Mouse (Mus musculus) neural tube, embryonic 11.5 days (tissue): Measurements from ENCODE around the gene Urm1. TPM values are rescaled to one million over a fixed set of nuclear protein-coding genes. Genes with fewer than 3 reads are reported as not detected.

Experiments
- ATAC-seq: fragments of 200-750 bp; cut with Nextera tagmentation; 2 replicates; pipeline ENCODE4 v1.8.0; 2017; ENCODE audit warnings: moderate number of reproducible peaks, mild to moderate bottlenecking, moderate TSS enrichment, moderate library complexity; ENCODE audit not compliant: insufficient read depth, low FRiP score, low TSS enrichment
- DNase-seq: peaks from one replicate; pipeline ENCODE4 v3.0.0-alpha.2; 2015; ENCODE audit warnings: low spot score
- H3K27ac ChIP-seq: fragments of 300-500 bp; sonication (generic); 2 replicates; pipeline ENCODE4 v1.5.1; 2014; ENCODE audit warnings: low read depth, mild to moderate bottlenecking, low read length
- H3K27me3 ChIP-seq: fragments of 300-500 bp; sonication (generic); 2 replicates; pipeline ENCODE4 v1.6.1; 2014; ENCODE audit warnings: mild to moderate bottlenecking, low read length, mixed read lengths; ENCODE audit not compliant: control insufficient read depth, insufficient read depth
- H3K36me3 ChIP-seq: fragments of 300-500 bp; sonication (generic); 2 replicates; pipeline ENCODE4 v1.6.1; 2014; ENCODE audit warnings: mild to moderate bottlenecking, low read length, moderate library complexity, mixed read lengths; ENCODE audit not compliant: control insufficient read depth, insufficient read depth
- H3K4me1 ChIP-seq: fragments of 300-500 bp; sonication (generic); 2 replicates; pipeline ENCODE4 v1.6.1; 2014; ENCODE audit warnings: low read length, mixed read lengths; ENCODE audit not compliant: control insufficient read depth, insufficient read depth
- H3K4me2 ChIP-seq: fragments of 300-500 bp; sonication (generic); 2 replicates; pipeline ENCODE4 v1.6.1; 2014; ENCODE audit warnings: low read depth, mild to moderate bottlenecking, moderate library complexity
- H3K4me3 ChIP-seq: fragments of 300-500 bp; sonication (generic); 2 replicates; pipeline ENCODE4 v1.5.1; 2014; ENCODE audit warnings: low read depth, low read length
- H3K9ac ChIP-seq: fragments of 300-500 bp; sonication (generic); 2 replicates; pipeline ENCODE4 v1.6.1; 2014; ENCODE audit warnings: mild to moderate bottlenecking, low read length
- H3K9me3 ChIP-seq: fragments of 300-500 bp; sonication (generic); 2 replicates; pipeline ENCODE4 v1.6.1; 2016; ENCODE audit warnings: low read length; ENCODE audit not compliant: control insufficient read depth
- WGBS: fragments of 180-500 bp; shearing (Covaris S2); extraction: QIAGEN DNeasy Blood & Tissue Kit; methylation state at CpG from one replicate; pipeline ENCODE4 v1.1.7; 2014; 5-methylcytosine and 5-hydroxymethylcytosine counted together
- polyA plus RNA-seq: library from polyadenylated mRNA; unstranded; fragments of >200 nt; fragmentation: Nextera tagmentation; extraction: Ambion mirVana; gene quantifications from 2 replicates; pipeline ENCODE4 v1.2.1, GENCODE M21; 2014

Gene Urm1
- polyA plus RNA-seq, 1 experiment from 2014 or later, result 23.9 TPM

GRCm38 (mm10) chr2:29787937-29788681, 31.8 kb upstream of the Urm1 start, which contains the start of gene Trub2:
Trub2 (minus strand) TSS chr2:29788502.
- peaks cover 12% of the 10 kb centered on the region for H3K36me3 ChIP-seq
- peak; percentile 83 for DNase-seq
- no peak within 1 kb of the TSS for H3K27ac ChIP-seq
- H3K4me3 ChIP-seq, result peak within 1 kb of the TSS; percentile 69
- peak; percentile 63 for ATAC-seq
- peak within 1 kb of the TSS; percentile 57 for H3K4me2 ChIP-seq
- peak within 1 kb of the TSS; percentile 72 for H3K9ac ChIP-seq
- no peaks in the 10 kb centered on the region for H3K27me3 ChIP-seq
- under 1% methylated on average over 45 of the region's 45 CpGs for WGBS
- peaks cover 6% of the 10 kb centered on the region; the same call in 1 of the 2 replicates for H3K4me1 ChIP-seq
- no peaks in the 10 kb centered on the region for H3K9me3 ChIP-seq

DNA sequence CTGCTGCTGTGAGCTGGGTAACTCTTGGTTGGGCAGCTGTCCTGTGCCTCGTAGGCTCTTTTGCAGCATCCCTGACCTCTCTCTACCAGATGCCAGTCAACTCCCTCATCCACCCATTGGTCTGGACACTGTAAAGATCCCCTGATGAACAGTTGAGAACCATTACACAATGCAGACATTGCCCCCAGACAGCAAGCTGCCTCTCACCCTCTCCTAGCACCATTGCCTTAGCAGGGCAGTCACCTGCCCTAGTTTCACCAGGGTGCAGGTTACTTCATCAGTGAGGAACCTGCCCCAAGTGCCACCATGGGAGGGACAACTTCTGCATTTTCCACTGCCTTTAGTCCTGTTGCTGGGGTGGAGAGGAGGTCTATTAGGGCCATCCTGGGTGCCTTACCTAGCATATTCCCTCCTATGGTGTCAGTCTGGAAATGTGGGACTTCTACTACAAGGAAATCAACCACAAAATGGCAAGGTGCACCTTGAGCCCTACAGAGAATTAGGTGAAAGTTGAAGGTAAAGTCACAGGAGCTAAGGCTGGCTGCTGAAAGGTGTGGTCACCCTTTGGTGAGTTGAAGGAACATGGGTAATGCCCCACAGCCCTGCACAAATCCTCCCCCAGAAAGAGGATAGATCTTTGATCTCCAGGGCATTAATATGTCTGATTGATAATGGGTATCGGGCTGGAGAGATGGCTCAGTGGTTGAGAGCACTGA, 26.9 kb upstream of the Urm1 start:
- H3K27me3 ChIP-seq, result no peaks in the 10 kb centered on the region
- no peak overlapping the region for H3K9ac ChIP-seq
- no peaks in the 10 kb centered on the region for H3K9me3 ChIP-seq
- H3K36me3 ChIP-seq, result peaks cover 8% of the 10 kb centered on the region
- no peak for ATAC-seq
- H3K4me3 ChIP-seq, result no peak overlapping the region
- no peaks in the 10 kb centered on the region for H3K4me1 ChIP-seq
- no peak overlapping the region for H3K27ac ChIP-seq
- no peak overlapping the region for H3K4me2 ChIP-seq
- DNase-seq, result no peak
- WGBS, result 98% methylated on average over 2 of the region's 2 CpGs

DNA sequence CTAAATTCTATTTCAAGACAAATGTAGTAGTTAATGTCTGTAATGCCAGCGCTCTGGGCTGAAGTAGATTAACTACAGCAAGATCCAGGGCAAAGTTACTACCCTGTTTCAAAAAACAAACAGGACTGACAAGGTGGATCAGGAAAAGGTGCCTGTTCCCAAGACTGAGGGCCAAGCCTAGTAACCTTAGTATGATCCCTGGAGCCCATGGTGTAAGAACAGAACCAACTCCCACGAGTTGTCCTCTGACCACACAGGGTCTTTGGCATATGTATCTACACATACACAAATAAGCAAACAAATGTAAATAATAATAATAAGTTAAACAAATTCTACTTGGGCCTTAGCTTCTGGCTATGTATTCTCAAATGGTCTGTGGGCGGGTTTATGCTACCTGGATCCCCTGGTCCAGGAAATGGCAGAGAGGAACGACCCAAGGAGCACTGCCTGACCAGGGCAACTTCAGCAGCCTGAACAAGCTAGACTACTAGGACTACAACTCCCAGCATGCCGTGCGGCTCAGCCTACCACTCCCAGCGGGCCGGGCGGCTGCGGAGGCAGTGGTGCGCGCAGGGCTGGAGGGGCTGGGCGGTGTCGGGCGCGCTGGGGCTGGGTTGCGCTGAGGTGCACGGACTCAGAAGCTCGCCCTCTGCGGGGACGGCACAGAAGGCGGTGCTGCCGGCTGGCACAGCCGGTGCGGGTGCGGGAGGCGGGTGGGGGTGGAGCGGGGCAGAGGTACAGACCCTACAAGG, 17.6 kb upstream of the Urm1 start, which contains the start of gene Slc27a4:
Slc27a4 (plus strand) TSS at position 560 of the 752 bp plus-strand sequence.
- Histone ChIP-seq H3K27ac (peak within 1 kb of the TSS; percentile 60; the same call in 1 of the 2 replicates), H3K4me3 (peak within 1 kb of the TSS; percentile 90), H3K27me3 (no peaks in the 10 kb centered on the region), H3K4me2 (peak within 1 kb of the TSS; percentile 91), H3K9ac (peak within 1 kb of the TSS; percentile 87), H3K36me3 (peaks cover 7% of the 10 kb centered on the region), H3K4me1 (peaks cover 9% of the 10 kb centered on the region), H3K9me3 (no peaks in the 10 kb centered on the region)
- peak; percentile 95 for ATAC-seq
- DNase-seq, result peak; percentile 95
- 6% methylated on average over 27 of the region's 28 CpGs for WGBS

- Histone ChIP-seq H3K27ac (peak overlapping the region; percentile 60; the same call in 1 of the 2 replicates), H3K9ac (peak overlapping the region; percentile 87), H3K4me1 (peaks cover 9% of the 10 kb centered on the region), H3K9me3 (no peaks in the 10 kb centered on the region), H3K36me3 (peaks cover 13% of the 10 kb centered on the region), H3K4me3 (peak overlapping the region; percentile 90), H3K4me2 (peak overlapping the region; percentile 91), H3K27me3 (no peaks in the 10 kb centered on the region)
- ATAC-seq (no peak; the same call in 1 of the 2 replicates), DNase-seq (no peak)
- under 1% methylated on average over 39 of the region's 39 CpGs for WGBS
Observed at GRCm38 (mm10) chr2:29802827-29803201, 17.1 kb upstream of the Urm1 start.

DNA sequence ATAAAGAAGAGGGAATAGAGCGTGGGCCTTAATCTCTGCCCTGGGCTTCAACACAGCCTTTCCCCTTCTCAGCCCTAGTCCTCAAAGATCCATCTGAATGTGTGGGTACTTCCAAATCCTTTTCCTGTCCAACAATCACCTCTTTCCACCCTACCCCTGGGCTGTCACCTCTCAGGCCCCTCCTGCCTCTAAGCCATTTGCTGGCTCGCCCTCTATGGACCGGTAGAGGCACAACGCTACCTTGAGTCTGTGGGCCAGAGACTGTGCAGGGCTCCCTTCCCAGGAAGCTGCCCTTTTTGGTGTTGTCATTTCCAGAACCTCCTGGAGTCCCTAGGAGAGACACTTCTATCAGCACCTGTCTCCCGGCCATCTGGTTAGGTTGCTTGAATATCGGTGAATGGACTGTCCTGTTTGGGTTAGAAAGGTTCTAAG, 16.5 kb upstream of the Urm1 start:
- ATAC-seq, result no peak
- peak overlapping the region; percentile 87 for H3K9ac ChIP-seq
- H3K36me3 ChIP-seq, result peaks cover 16% of the 10 kb centered on the region
- H3K4me3 ChIP-seq, result peak overlapping the region; percentile 90
- H3K27ac ChIP-seq, result no peak overlapping the region
- peaks cover 9% of the 10 kb centered on the region for H3K4me1 ChIP-seq
- H3K4me2 ChIP-seq, result peak overlapping the region; percentile 91
- no peak for DNase-seq
- no peaks in the 10 kb centered on the region for H3K9me3 ChIP-seq
- H3K27me3 ChIP-seq, result no peaks in the 10 kb centered on the region
- 25% methylated on average over 6 of the region's 6 CpGs for WGBS

DNA sequence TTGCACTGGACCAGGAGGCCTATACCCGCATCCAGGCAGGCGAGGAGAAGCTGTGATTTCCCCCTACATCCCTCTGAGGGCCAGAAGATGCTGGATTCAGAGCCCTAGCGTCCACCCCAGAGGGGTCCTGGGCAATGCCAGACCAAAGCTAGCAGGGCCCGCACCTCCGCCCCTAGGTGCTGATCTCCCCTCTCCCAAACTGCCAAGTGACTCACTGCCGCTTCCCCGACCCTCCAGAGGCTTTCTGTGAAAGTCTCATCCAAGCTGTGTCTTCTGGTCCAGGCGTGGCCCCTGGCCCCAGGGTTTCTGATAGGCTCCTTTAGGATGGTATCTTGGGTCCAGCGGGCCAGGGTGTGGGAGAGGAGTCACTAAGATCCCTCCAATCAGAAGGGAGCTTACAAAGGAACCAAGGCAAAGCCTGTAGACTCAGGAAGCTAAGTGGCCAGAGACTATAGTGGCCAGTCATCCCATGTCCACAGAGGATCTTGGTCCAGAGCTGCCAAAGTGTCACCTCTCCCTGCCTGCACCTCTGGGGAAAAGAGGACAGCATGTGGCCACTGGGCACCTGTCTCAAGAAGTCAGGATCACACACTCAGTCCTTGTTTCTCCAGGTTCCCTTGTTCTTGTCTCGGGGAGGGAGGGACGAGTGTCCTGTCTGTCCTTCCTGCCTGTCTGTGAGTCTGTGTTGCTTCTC, 4.0 kb upstream of the Urm1 start:
- Histone ChIP-seq H3K4me1 (peaks cover 12% of the 10 kb centered on the region), H3K27ac (no peak overlapping the region), H3K9ac (no peak overlapping the region), H3K4me2 (no peak overlapping the region), H3K4me3 (no peak overlapping the region), H3K9me3 (no peaks in the 10 kb centered on the region), H3K27me3 (no peaks in the 10 kb centered on the region), H3K36me3 (peaks cover 19% of the 10 kb centered on the region)
- DNase-seq (no peak), ATAC-seq (no peak)
- WGBS, result 82% methylated on average over 11 of the region's 11 CpGs

- no peak overlapping the region for H3K4me3 ChIP-seq
- DNase-seq, result peak; percentile 89
- H3K4me1 ChIP-seq, result peaks cover 12% of the 10 kb centered on the region
- H3K36me3 ChIP-seq, result peaks cover 12% of the 10 kb centered on the region
- H3K9ac ChIP-seq, result no peak overlapping the region
- H3K9me3 ChIP-seq, result no peaks in the 10 kb centered on the region
- peak; percentile 33; the same call in 1 of the 2 replicates for ATAC-seq
- 37% methylated on average over 8 of the region's 8 CpGs for WGBS
- H3K27me3 ChIP-seq, result no peaks in the 10 kb centered on the region
- no peak overlapping the region for H3K4me2 ChIP-seq
- no peak overlapping the region for H3K27ac ChIP-seq
Observed at GRCm38 (mm10) chr2:29817426-29818232, 2.2 kb upstream of the Urm1 start.
